Mouse (Mus musculus) adrenal gland, postnatal 10 days (tissue): ENCODE measurements around the gene Klk1b8. TPM values are rescaled to one million over a fixed set of nuclear protein-coding genes. Genes with fewer than 3 reads are reported as not detected.

Experiments
- total RNA-seq, 2 experiments: library from RNA; stranded (reverse); gene quantifications; 2 replicates each; pipeline ENCODE4 v1.2.3; 2021

The Klk1b8 gene
- total RNA-seq, 2 experiments from 2014 or later, result not detected

Other genes with a start within 250 kb of the Klk1b8 start
- gene Klk13, start 238.1 kb upstream of the Klk1b8 start, total RNA-seq, result not detected
- gene Klk12, start 181.8 kb upstream of the Klk1b8 start, total RNA-seq, result not detected
- under 1 TPM in 1 of 2 experiments, not detected in 1; 0.27 TPM for gene Klk11, start 176.1 kb upstream of the Klk1b8 start, total RNA-seq
- gene Klk10, start 169.6 kb upstream of the Klk1b8 start, total RNA-seq, result under 1 TPM; 0.45 to 0.79 TPM
- not detected for gene Klk9, start 158.8 kb upstream of the Klk1b8 start, total RNA-seq
- gene Klk8, start 153.1 kb upstream of the Klk1b8 start, total RNA-seq, result 1 to 10 TPM; 7.0 to 7.3 TPM
- not detected for gene Klk7, start 139.4 kb upstream of the Klk1b8 start, total RNA-seq
- not detected for gene Klk6, start 126.2 kb upstream of the Klk1b8 start, total RNA-seq
- not detected for gene Klk5, start 108.7 kb upstream of the Klk1b8 start, total RNA-seq
- under 1 TPM; 0.21 to 0.24 TPM for gene Klk4, start 69.5 kb upstream of the Klk1b8 start, total RNA-seq
- not detected for gene Klk15, start 16.9 kb upstream of the Klk1b8 start, total RNA-seq
- not detected for gene Klk1b1, start 16.1 kb downstream of the Klk1b8 start, total RNA-seq
- gene Klk1b9, start 25.4 kb downstream of the Klk1b8 start, total RNA-seq, result not detected
- not detected for gene Klk1b11, start 45.2 kb downstream of the Klk1b8 start, total RNA-seq
- gene Klk1b26, start 61.5 kb downstream of the Klk1b8 start, total RNA-seq, result not detected
- gene Klk1b27, start 101.6 kb downstream of the Klk1b8 start, total RNA-seq, result under 1 TPM in 1 of 2 experiments, not detected in 1; 0.30 TPM
- not detected for gene Klk1b21, start 151.7 kb downstream of the Klk1b8 start, total RNA-seq
- gene Klk1b22, start 162.0 kb downstream of the Klk1b8 start, total RNA-seq, result not detected
- not detected for gene Klk1b16, start 186.1 kb downstream of the Klk1b8 start, total RNA-seq
- not detected for gene Klk1b24, start 237.6 kb downstream of the Klk1b8 start, total RNA-seq
- not detected for gene Klk1b3, start 247.5 kb downstream of the Klk1b8 start, total RNA-seq